Mouse (Mus musculus): ENCODE measurements around the gene Pard3. TPM values are rescaled to one million over a fixed set of nuclear protein-coding genes. Genes with fewer than 3 reads are reported as not detected.

The Pard3 gene
- polyA plus RNA-seq (2015; fragmentation: Nextera tagmentation; extraction: Ambion mirVana): 13.3 and 14.7 TPM in 2 replicates

DNA sequence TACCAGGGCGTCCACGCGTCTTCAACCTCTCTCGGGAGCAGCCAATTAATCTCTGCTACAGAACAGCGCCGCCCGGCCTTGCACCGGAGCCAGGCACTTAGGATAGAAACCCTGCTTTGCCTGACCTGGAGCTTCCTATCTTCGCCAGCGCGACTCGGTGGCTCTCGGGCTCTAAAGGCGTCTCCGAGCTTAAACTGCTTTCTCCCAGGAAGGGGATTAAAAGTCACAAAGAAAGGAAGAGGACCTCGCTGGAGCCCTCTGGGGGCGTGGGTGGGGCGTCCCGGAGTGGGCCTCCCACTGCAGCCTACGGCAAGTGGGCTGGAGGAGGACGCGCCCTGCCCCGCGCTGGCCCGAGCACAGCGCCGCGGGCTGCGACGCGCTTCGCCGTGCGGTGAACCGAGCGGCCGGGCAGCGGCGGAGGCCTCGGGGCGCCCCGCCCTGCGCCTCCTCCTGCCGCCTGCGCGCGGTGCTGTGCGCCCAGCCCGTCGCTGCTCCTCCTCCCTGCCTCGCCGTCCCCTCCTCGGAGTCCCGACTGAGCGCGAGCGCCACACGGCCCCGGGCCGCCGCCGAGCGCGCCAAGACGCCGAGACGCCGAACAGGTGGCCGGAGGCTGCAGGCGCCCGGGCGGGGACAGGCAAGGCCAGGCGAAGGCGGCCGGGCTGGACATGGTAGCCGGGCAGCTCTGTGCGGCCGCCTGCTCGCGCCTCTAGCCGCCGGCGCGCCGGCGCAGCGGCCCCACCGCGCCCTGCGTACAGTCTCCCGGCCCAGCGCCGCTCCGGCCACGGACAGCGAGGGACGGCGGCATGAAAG is at the start of gene Pard3:
Gene Pard3, plus strand, starts transcription at position 343 of the 810 bp plus-strand sequence.

Other genes with a start within 250 kb of the Pard3 start
- gene Tomm20, start 118.0 kb upstream of the Pard3 start, polyA plus RNA-seq (2015; fragmentation: Nextera tagmentation; extraction: Ambion mirVana): 205 and 209 TPM in 2 replicates
- gene Rbm34, start 92.8 kb upstream of the Pard3 start, polyA plus RNA-seq (2015; fragmentation: Nextera tagmentation; extraction: Ambion mirVana): 15.8 and 16.9 TPM in 2 replicates

Data from skeletal muscle tissue, postnatal 0 days (tissue).